Mouse (Mus musculus) lung, embryonic 14.5 days (tissue): ENCODE results near the gene Ptger1. TPM values are rescaled to one million over a fixed set of nuclear protein-coding genes. Genes with fewer than 3 reads are reported as not detected.
A peak's percentile ranks its signal among the peaks of the same experiment; 100 is the strongest.

ENCODE experiments used
- ATAC-seq: fragments of 200-750 bp; cut with Nextera tagmentation; 2 replicates; pipeline ENCODE4 v1.8.0; 2017; ENCODE audit warnings: mild to moderate bottlenecking, moderate TSS enrichment, moderate library complexity; ENCODE audit not compliant: insufficient read depth
- DNase-seq: peaks from one replicate; pipeline ENCODE4 v3.0.0-alpha.2; 2015
- H3K27ac ChIP-seq: fragments of 300-500 bp; sonication (generic); 2 replicates; pipeline ENCODE4 v1.5.1; 2014; ENCODE audit warnings: low read depth, mild to moderate bottlenecking, moderate library complexity
- H3K27me3 ChIP-seq: fragments of 300-500 bp; sonication (generic); 2 replicates; pipeline ENCODE4 v1.6.1; 2014; ENCODE audit warnings: low read length, control low read depth; ENCODE audit not compliant: insufficient read depth
- H3K36me3 ChIP-seq: fragments of 300-500 bp; sonication (generic); 2 replicates; pipeline ENCODE4 v1.6.1; 2014; ENCODE audit warnings: control low read depth; ENCODE audit not compliant: insufficient read depth
- H3K4me1 ChIP-seq: fragments of 300-500 bp; sonication (generic); 2 replicates; pipeline ENCODE4 v1.6.1; 2014; ENCODE audit warnings: antibody characterized with exemption, control low read depth; ENCODE audit not compliant: insufficient read depth
- H3K4me2 ChIP-seq: fragments of 300-500 bp; sonication (generic); 2 replicates; pipeline ENCODE4 v1.6.1; 2014; ENCODE audit warnings: mild to moderate bottlenecking
- H3K4me3 ChIP-seq: fragments of 300-500 bp; sonication (generic); 2 replicates; pipeline ENCODE4 v1.5.1; 2014; ENCODE audit warnings: low read depth, low read length
- H3K9ac ChIP-seq: fragments of 300-500 bp; sonication (generic); 2 replicates; pipeline ENCODE4 v1.6.1; 2014
- H3K9me3 ChIP-seq: fragments of 300-500 bp; sonication (generic); 2 replicates; pipeline ENCODE4 v1.6.1; 2016; ENCODE audit warnings: low read depth, low read length, control low read depth
- CTCF ChIP-seq: IDR thresholded peaks from 2 replicates; pipeline ENCODE4 v1.5.1; 2016; ENCODE audit warnings: antibody characterized with exemption, low read depth
- WGBS: fragments of 180-500 bp; shearing (Covaris S2); extraction: QIAGEN DNeasy Blood & Tissue Kit; methylation state at CpG from one replicate; pipeline ENCODE4 v1.1.7; 2014; 5-methylcytosine and 5-hydroxymethylcytosine counted together
- polyA plus RNA-seq: library from polyadenylated mRNA; unstranded; fragments of >200 nt; fragmentation: Nextera tagmentation; extraction: Ambion mirVana; gene quantifications from 2 replicates; pipeline ENCODE4 v1.2.1, GENCODE M21; 2014

Ptger1 gene
- polyA plus RNA-seq, 1 experiment from 2014 or later, result 0.95 TPM

GRCm38 (mm10) chr8:83664931-83665625 lies 1.4 kb upstream of the Ptger1 start:
- DNase-seq, result peak; percentile 63
- Histone ChIP-seq H3K9me3 (no peaks in the 10 kb centered on the region), H3K4me3 (no peak overlapping the region), H3K4me2 (no peak overlapping the region), H3K27ac (peak overlapping the region; percentile 56; the same call in 1 of the 2 replicates), H3K4me1 (peaks cover 36% of the 10 kb centered on the region), H3K27me3 (peaks cover 9% of the 10 kb centered on the region; the same call in 1 of the 2 replicates), H3K9ac (no peak overlapping the region), H3K36me3 (peaks cover 15% of the 10 kb centered on the region)
- WGBS, result 28% methylated on average over 2 of the region's 2 CpGs
- TF ChIP-seq CTCF, result no peak
- ATAC-seq, result no peak

DNA sequence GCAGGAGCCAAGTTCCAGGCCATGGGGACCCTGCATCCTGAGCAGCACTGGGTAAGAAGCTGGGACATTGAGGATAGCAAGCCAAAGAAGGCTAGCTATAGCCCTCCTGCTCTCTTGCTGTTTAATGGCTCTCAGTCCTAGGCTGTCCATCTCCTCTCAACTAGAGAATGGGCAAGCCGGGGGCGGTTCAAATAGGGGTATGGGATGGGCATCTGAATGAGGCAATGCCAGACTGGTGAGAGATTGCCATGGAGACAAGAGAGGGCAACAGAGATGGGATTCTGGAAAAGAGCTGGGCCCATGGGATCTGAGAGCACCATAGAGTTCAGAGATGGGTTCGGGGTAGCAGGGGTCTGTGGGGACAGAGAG lies 372 bp downstream of the Ptger1 start:
- H3K4me1 ChIP-seq, result peaks cover 28% of the 10 kb centered on the region
- peak overlapping the region; percentile 51; the same call in 1 of the 2 replicates for H3K27ac ChIP-seq
- H3K4me3 ChIP-seq, result no peak overlapping the region
- ATAC-seq (no peak), DNase-seq (no peak)
- peak overlapping the region; percentile 18 for H3K4me2 ChIP-seq
- no peak for TF ChIP-seq CTCF
- WGBS, result 94% methylated on average over 3 of the region's 3 CpGs
- H3K9me3 ChIP-seq, result no peaks in the 10 kb centered on the region
- H3K36me3 ChIP-seq, result peaks cover 32% of the 10 kb centered on the region
- peaks cover 9% of the 10 kb centered on the region; the same call in 1 of the 2 replicates for H3K27me3 ChIP-seq
- peak overlapping the region; percentile 1; the same call in 1 of the 2 replicates for H3K9ac ChIP-seq

DNA sequence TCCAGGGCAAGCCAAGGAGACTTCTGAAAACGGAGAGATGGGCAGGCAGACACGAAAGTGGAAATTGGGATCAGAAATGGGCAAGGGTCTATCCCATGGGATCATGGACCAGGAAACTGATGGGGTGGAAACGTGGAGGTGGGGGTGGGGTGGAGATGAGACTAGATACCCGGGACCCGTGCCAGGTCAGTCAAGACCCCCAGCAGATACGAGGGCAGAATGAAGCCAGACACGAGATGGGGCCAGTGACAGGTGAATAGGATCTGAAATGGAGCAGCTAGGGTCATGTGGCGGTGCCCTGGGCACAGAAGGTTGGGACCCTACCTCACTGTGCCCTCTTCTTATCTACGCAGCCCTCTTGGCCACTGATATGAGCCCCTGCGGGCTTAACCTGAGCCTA lies 1.0 kb downstream of the Ptger1 start:
- Histone ChIP-seq H3K36me3 (peaks cover 39% of the 10 kb centered on the region), H3K4me2 (peak overlapping the region; percentile 72), H3K9ac (peak overlapping the region; percentile 48; the same call in 1 of the 2 replicates), H3K4me1 (peaks cover 24% of the 10 kb centered on the region), H3K27me3 (peaks cover 9% of the 10 kb centered on the region; the same call in 1 of the 2 replicates), H3K9me3 (no peaks in the 10 kb centered on the region), H3K4me3 (0 out of 2 replicates have a peak overlapping the region, but pooled peaks have one; percentile 36), H3K27ac (no peak overlapping the region)
- no peak for ATAC-seq
- WGBS, result 73% methylated on average over 10 of the region's 10 CpGs
- DNase-seq, result no peak
- TF ChIP-seq CTCF, result no peak

- Histone ChIP-seq H3K4me1 (peaks cover 24% of the 10 kb centered on the region), H3K9me3 (no peaks in the 10 kb centered on the region), H3K27ac (no peak overlapping the region), H3K27me3 (peaks cover 9% of the 10 kb centered on the region; the same call in 1 of the 2 replicates), H3K36me3 (peaks cover 46% of the 10 kb centered on the region), H3K4me3 (peak overlapping the region; percentile 36), H3K9ac (peak overlapping the region; percentile 48), H3K4me2 (peak overlapping the region; percentile 72)
- ATAC-seq, result peak; percentile 42
- peak; percentile 91 for DNase-seq
- 16% methylated on average over 80 of the region's 80 CpGs for WGBS
- peak; percentile 98 for TF ChIP-seq CTCF
These were observed 1.8 kb downstream of the Ptger1 start for GRCm38 (mm10) chr8:83668010-83668916.

GRCm38 (mm10) chr8:83669013-83669412 lies 2.5 kb downstream of the Ptger1 start:
- TF ChIP-seq CTCF, result no peak
- H3K4me2 ChIP-seq, result peak overlapping the region; percentile 72; the same call in 1 of the 2 replicates
- no peak overlapping the region for H3K9ac ChIP-seq
- ATAC-seq (no peak), DNase-seq (no peak)
- peaks cover 54% of the 10 kb centered on the region for H3K36me3 ChIP-seq
- no peak overlapping the region for H3K27ac ChIP-seq
- WGBS, result 69% methylated on average over 16 of the region's 16 CpGs
- peaks cover 24% of the 10 kb centered on the region for H3K4me1 ChIP-seq
- no peak overlapping the region for H3K4me3 ChIP-seq
- H3K9me3 ChIP-seq, result no peaks in the 10 kb centered on the region
- peaks cover 9% of the 10 kb centered on the region; the same call in 1 of the 2 replicates for H3K27me3 ChIP-seq

GRCm38 (mm10) chr8:83672936-83673335 lies 6.5 kb downstream of the Ptger1 start:
- Histone ChIP-seq H3K9ac (no peak overlapping the region), H3K4me3 (no peak overlapping the region), H3K27me3 (peaks cover 4% of the 10 kb centered on the region; the same call in 1 of the 2 replicates), H3K4me2 (no peak overlapping the region), H3K4me1 (peaks cover 6% of the 10 kb centered on the region), H3K36me3 (peaks cover 70% of the 10 kb centered on the region), H3K9me3 (no peaks in the 10 kb centered on the region), H3K27ac (no peak overlapping the region)
- ATAC-seq, result no peak
- no peak for DNase-seq
- TF ChIP-seq CTCF, result no peak
- 55% methylated on average over 5 of the region's 5 CpGs for WGBS

- 84% methylated on average over 5 of the region's 5 CpGs for WGBS
- no peak for DNase-seq
- Histone ChIP-seq H3K4me2 (no peak overlapping the region), H3K27me3 (no peaks in the 10 kb centered on the region), H3K36me3 (peaks cover 81% of the 10 kb centered on the region), H3K4me3 (no peak overlapping the region), H3K27ac (no peak overlapping the region), H3K4me1 (no peaks in the 10 kb centered on the region), H3K9me3 (no peaks in the 10 kb centered on the region), H3K9ac (no peak overlapping the region)
- no peak for ATAC-seq
- TF ChIP-seq CTCF, result no peak
These were observed 8.0 kb downstream of the Ptger1 start for GRCm38 (mm10) chr8:83674497-83674896.
